Mouse (Mus musculus): ENCODE measurements around the gene Runx2. TPM values are rescaled to one million over a fixed set of nuclear protein-coding genes. Genes with fewer than 3 reads are reported as not detected.

Gene Runx2
- polyA plus RNA-seq, 1 experiment from 2014 or later = 0.41 TPM

DNA sequence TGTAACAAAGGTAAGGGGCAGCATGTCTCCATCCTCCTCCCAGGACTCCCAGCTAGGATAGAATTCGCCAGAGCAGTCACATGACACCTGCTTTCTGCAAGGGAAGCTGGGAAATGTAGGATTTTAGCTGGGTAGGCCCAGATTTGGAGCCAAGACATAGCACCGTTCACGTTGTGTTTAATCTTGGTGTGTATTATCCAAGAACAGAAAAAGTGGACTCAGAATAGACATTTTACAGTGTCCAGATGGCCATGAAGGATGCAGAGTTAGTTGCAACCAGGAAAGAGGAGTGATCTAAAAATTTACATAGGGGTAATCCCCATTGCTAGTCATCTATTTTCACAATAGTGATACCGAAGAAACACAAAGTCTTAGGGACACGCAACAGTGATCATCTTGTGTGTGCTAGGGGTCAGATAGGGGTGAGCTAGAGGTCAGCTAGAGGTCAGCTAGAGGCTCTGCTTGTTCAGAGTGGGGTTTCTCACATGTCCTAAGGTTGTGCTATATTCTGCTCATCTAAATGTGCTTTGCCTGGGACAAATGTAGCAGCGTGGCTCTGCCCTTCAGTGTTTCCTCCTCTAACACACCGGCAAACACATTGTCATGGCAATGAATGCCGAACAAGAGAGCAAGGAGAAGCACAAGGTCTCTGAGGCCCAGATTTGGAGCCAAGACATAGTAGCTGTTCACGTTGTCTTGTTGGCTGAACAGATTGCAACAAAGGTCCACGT is 326.9 kb downstream of the Runx2 start:
- no peak for ATAC-seq
- Histone ChIP-seq H3K9me3 (ENCODE audit: control insufficient read depth, low read length) (no peaks in the 10 kb centered on the region), H3K4me2 (ENCODE audit: low read length) (no peak overlapping the region), H3K4me1 (replicated peaks; ENCODE audit: control insufficient read depth, insufficient read depth, low read length) (no peaks in the 10 kb centered on the region), H3K4me3 (replicated peaks; ENCODE audit: low read length) (no peak overlapping the region), H3K27ac (ENCODE audit: low read length) (no peak overlapping the region), H3K36me3 (ENCODE audit: control insufficient read depth, insufficient read depth) (no peaks in the 10 kb centered on the region), H3K9ac (replicated peaks; ENCODE audit: low read depth, low read length) (no peak overlapping the region), H3K27me3 (replicated peaks; ENCODE audit: control insufficient read depth, insufficient read depth, low read length) (no peaks in the 10 kb centered on the region)
- WGBS = 86% methylated on average over 10 of the region's 10 CpGs

DNA sequence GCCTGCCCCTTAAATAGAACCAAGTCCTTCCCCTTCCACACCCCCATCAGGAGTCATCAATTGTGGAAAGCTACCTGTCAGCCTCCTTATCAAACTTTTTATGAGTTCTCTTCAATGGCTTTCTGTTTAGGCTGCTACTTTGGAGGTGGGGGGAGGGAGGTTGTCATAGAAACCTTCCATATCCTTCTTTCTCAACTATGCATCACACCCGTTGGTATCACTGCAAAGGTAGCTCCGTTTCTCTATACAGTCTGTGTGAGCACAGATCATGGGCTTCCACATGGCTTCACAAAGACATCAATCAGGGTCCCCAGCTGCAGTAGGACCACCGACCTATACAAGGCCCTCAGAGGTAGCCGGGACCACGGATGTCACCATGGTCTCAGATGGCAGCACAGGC is 329.3 kb downstream of the Runx2 start:
- H3K4me1 ChIP-seq (replicated peaks; ENCODE audit: control insufficient read depth, insufficient read depth, low read length) = no peaks in the 10 kb centered on the region
- 0 out of 2 replicates have a peak, but pooled peaks have one; percentile 40 for ATAC-seq
- WGBS = 86% methylated on average over 5 of the region's 5 CpGs
- no peak overlapping the region for H3K9ac ChIP-seq (replicated peaks; ENCODE audit: low read depth, low read length)
- H3K4me3 ChIP-seq (replicated peaks; ENCODE audit: low read length) = no peak overlapping the region
- no peaks in the 10 kb centered on the region for H3K27me3 ChIP-seq (replicated peaks; ENCODE audit: control insufficient read depth, insufficient read depth, low read length)
- H3K27ac ChIP-seq (ENCODE audit: low read length) = no peak overlapping the region
- H3K36me3 ChIP-seq (ENCODE audit: control insufficient read depth, insufficient read depth) = no peaks in the 10 kb centered on the region
- no peaks in the 10 kb centered on the region for H3K9me3 ChIP-seq (ENCODE audit: control insufficient read depth, low read length)
- H3K4me2 ChIP-seq (ENCODE audit: low read length) = no peak overlapping the region

DNA sequence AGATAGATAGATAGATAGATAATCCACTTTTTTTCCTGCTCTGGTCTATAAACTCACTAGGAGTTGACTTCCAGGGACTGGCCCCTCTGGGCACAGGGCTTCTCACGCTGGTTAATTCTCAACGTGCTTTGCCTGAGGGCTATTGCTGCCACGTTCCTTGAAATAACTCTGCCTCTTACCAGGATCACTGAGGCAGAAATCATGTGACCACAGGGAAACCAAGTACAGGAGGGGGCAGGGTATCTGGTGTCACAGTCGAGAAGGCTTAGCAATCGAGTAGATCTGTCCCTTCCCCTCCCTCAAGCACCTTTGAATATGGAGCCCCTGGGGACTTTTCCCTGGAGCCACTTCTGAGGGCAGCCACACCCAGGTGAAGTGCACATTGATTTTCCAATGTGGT is 334.7 kb downstream of the Runx2 start:
- Histone ChIP-seq H3K4me1 (replicated peaks; ENCODE audit: control insufficient read depth, insufficient read depth, low read length) (no peaks in the 10 kb centered on the region), H3K9ac (replicated peaks; ENCODE audit: low read depth, low read length) (no peak overlapping the region), H3K36me3 (ENCODE audit: control insufficient read depth, insufficient read depth) (no peaks in the 10 kb centered on the region), H3K27me3 (replicated peaks; ENCODE audit: control insufficient read depth, insufficient read depth, low read length) (no peaks in the 10 kb centered on the region), H3K27ac (ENCODE audit: low read length) (no peak overlapping the region), H3K4me3 (replicated peaks; ENCODE audit: low read length) (no peak overlapping the region), H3K9me3 (ENCODE audit: control insufficient read depth, low read length) (no peaks in the 10 kb centered on the region), H3K4me2 (ENCODE audit: low read length) (no peak overlapping the region)
- ATAC-seq = no peak
- WGBS = 37% methylated on average over 5 of the region's 5 CpGs

DNA sequence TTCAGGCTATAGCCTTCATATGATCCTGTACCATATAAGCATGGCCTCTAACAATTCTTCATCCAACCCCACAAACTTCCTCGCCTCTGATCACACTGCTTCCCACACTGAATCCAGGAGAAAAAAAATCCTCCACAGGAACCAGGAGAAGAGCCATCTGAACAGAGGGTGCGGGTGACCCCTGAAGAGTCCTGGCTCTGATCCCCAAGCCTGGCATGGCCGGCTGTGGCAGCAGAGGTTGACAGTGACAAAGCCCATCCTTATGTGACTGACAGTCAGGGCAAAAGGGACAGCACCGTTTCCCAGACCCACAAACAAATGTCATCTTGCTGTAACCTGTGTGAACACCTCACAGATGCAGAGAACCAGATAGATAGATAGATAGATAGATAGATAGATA is 335.1 kb downstream of the Runx2 start:
- Histone ChIP-seq H3K4me1 (replicated peaks; ENCODE audit: control insufficient read depth, insufficient read depth, low read length) (no peaks in the 10 kb centered on the region), H3K9me3 (ENCODE audit: control insufficient read depth, low read length) (no peaks in the 10 kb centered on the region), H3K4me3 (replicated peaks; ENCODE audit: low read length) (no peak overlapping the region), H3K27me3 (replicated peaks; ENCODE audit: control insufficient read depth, insufficient read depth, low read length) (no peaks in the 10 kb centered on the region), H3K9ac (replicated peaks; ENCODE audit: low read depth, low read length) (no peak overlapping the region), H3K27ac (ENCODE audit: low read length) (no peak overlapping the region), H3K4me2 (ENCODE audit: low read length) (no peak overlapping the region), H3K36me3 (ENCODE audit: control insufficient read depth, insufficient read depth) (no peaks in the 10 kb centered on the region)
- 72% methylated on average over 4 of the region's 4 CpGs for WGBS
- ATAC-seq = no peak

DNA sequence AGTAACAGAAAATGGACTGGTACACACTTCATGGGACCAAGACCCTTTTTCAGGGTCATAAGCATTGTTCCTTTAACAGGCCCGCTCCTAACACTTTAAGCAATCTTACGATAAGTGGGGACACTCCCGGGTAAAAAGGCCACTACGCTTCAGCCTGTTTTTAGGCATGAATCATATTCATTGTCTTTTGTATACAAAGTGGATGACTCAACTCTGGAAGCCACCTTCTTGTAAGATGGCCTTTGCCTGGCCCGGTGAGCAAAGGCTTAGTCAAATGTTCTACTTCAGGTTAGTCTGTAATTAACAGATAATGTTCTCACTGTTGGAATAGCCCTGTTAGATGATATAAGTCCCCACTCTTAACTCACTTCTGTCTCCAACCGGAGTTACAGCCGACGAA is 338.7 kb downstream of the Runx2 start:
- Histone ChIP-seq H3K27ac (ENCODE audit: low read length) (no peak overlapping the region), H3K27me3 (replicated peaks; ENCODE audit: control insufficient read depth, insufficient read depth, low read length) (no peaks in the 10 kb centered on the region), H3K4me1 (replicated peaks; ENCODE audit: control insufficient read depth, insufficient read depth, low read length) (no peaks in the 10 kb centered on the region), H3K9ac (replicated peaks; ENCODE audit: low read depth, low read length) (no peak overlapping the region), H3K36me3 (ENCODE audit: control insufficient read depth, insufficient read depth) (no peaks in the 10 kb centered on the region), H3K4me2 (ENCODE audit: low read length) (no peak overlapping the region), H3K4me3 (replicated peaks; ENCODE audit: low read length) (no peak overlapping the region), H3K9me3 (ENCODE audit: control insufficient read depth, low read length) (no peaks in the 10 kb centered on the region)
- 94% methylated on average over 8 of the region's 8 CpGs for WGBS
- no peak for ATAC-seq

DNA sequence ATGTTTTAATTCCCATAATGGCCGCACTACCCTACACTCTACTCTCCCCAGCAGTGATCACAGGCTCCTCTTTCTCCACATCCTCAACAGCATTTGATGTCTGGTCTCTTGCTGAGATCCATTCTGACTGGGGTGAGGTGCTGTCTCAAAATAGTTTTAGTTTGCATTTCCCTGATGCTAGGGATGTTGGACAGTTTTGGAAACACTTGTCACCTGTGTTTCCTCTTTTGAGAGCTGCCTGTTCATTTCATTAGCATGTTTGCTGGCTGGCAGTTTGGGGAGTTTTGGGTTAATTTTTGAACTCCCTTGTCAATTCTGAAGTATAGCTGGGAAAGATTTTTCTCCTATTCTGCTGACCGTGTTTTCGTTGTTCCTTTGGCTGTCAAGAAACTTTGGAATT is 340.3 kb downstream of the Runx2 start:
- Histone ChIP-seq H3K36me3 (ENCODE audit: control insufficient read depth, insufficient read depth) (no peaks in the 10 kb centered on the region), H3K27me3 (replicated peaks; ENCODE audit: control insufficient read depth, insufficient read depth, low read length) (no peaks in the 10 kb centered on the region), H3K9me3 (ENCODE audit: control insufficient read depth, low read length) (no peaks in the 10 kb centered on the region), H3K9ac (replicated peaks; ENCODE audit: low read depth, low read length) (no peak overlapping the region), H3K4me1 (replicated peaks; ENCODE audit: control insufficient read depth, insufficient read depth, low read length) (no peaks in the 10 kb centered on the region), H3K4me2 (ENCODE audit: low read length) (no peak overlapping the region), H3K27ac (ENCODE audit: low read length) (no peak overlapping the region), H3K4me3 (replicated peaks; ENCODE audit: low read length) (no peak overlapping the region)
- ATAC-seq = no peak
- 59% methylated on average over 3 of the region's 3 CpGs for WGBS

DNA sequence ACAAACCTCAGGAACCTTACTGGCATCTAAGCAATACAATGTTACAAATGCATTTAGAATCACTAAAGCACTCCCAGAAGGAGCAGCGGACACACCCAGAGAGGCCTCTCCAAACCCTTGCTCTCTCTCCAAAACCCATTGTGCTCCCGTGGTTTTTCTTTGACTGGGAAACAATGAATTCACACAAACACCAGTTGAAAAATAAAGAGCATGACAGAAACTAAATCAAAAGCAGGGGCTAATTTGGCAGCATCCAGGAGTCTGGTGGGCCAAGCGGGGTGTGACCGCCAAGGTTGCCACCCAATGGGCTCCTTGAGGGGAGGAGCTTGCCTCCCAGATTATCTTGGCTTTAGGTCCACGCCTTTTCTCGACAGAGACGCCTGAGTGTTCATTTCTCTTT is 341.9 kb downstream of the Runx2 start:
- H3K27ac ChIP-seq (ENCODE audit: low read length) = no peak overlapping the region
- no peaks in the 10 kb centered on the region for H3K9me3 ChIP-seq (ENCODE audit: control insufficient read depth, low read length)
- H3K4me1 ChIP-seq (replicated peaks; ENCODE audit: control insufficient read depth, insufficient read depth, low read length) = no peaks in the 10 kb centered on the region
- H3K4me3 ChIP-seq (replicated peaks; ENCODE audit: low read length) = no peak overlapping the region
- H3K27me3 ChIP-seq (replicated peaks; ENCODE audit: control insufficient read depth, insufficient read depth, low read length) = no peaks in the 10 kb centered on the region
- 60% methylated on average over 7 of the region's 7 CpGs for whole genome bisulfite sequencing
- no peaks in the 10 kb centered on the region for H3K36me3 ChIP-seq (ENCODE audit: control insufficient read depth, insufficient read depth)
- H3K4me2 ChIP-seq (ENCODE audit: low read length) = no peak overlapping the region
- no peak for ATAC-seq
- H3K9ac ChIP-seq (replicated peaks; ENCODE audit: low read depth, low read length) = no peak overlapping the region

DNA sequence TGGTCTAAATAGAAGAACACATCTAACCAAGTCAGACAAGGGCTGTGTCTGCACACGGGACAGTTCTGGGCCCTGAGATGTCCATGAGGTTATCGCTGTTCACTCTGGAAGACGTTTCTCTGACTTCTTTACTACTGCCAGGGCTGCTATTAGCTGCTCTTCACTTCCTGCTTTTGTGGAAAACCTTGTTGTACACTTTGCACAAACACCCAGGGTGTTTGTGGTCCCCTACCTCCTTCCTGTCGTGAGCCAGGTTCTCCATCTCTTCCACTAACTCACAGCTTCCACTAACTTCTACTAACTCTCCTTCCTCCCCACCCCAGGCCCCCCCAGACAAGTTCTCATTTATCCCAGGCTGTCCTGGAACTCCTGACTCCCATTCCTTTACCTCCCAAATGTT is 350.9 kb downstream of the Runx2 start:
- no peaks in the 10 kb centered on the region for H3K4me1 ChIP-seq (replicated peaks; ENCODE audit: control insufficient read depth, insufficient read depth, low read length)
- no peaks in the 10 kb centered on the region for H3K36me3 ChIP-seq (ENCODE audit: control insufficient read depth, insufficient read depth)
- no peak overlapping the region for H3K4me2 ChIP-seq (ENCODE audit: low read length)
- no peak overlapping the region for H3K27ac ChIP-seq (ENCODE audit: low read length)
- WGBS = 88% methylated on average over 4 of the region's 4 CpGs
- no peaks in the 10 kb centered on the region for H3K9me3 ChIP-seq (ENCODE audit: control insufficient read depth, low read length)
- ATAC-seq = no peak
- no peaks in the 10 kb centered on the region for H3K27me3 ChIP-seq (replicated peaks; ENCODE audit: control insufficient read depth, insufficient read depth, low read length)
- no peak overlapping the region for H3K9ac ChIP-seq (replicated peaks; ENCODE audit: low read depth, low read length)
- no peak overlapping the region for H3K4me3 ChIP-seq (replicated peaks; ENCODE audit: low read length)

DNA sequence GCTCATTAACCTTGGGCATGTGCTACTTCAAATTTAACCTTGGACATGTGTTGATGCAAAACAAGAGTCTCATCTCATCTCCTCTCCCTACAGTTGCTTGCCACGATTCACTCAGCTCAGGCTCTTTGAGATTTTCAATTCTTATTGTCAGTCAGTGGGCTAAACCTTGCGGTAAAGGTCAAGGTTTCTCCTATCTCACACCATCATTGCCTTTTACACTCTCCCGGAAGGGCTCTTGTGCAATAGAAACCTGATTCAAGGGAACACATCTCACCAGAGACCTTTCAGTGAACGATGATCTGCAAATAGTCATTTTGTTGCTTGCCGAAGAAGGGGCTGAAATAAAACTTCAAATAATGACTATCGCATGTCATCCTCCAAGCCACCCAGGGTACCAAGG is 354.4 kb downstream of the Runx2 start:
- ATAC-seq = no peak
- Histone ChIP-seq H3K4me2 (ENCODE audit: low read length) (no peak overlapping the region), H3K9me3 (ENCODE audit: control insufficient read depth, low read length) (no peaks in the 10 kb centered on the region), H3K27me3 (replicated peaks; ENCODE audit: control insufficient read depth, insufficient read depth, low read length) (peaks cover under 1% of the 10 kb centered on the region; the same call in 1 of the 2 replicates), H3K9ac (replicated peaks; ENCODE audit: low read depth, low read length) (no peak overlapping the region), H3K4me3 (replicated peaks; ENCODE audit: low read length) (no peak overlapping the region), H3K27ac (ENCODE audit: low read length) (no peak overlapping the region), H3K36me3 (ENCODE audit: control insufficient read depth, insufficient read depth) (no peaks in the 10 kb centered on the region), H3K4me1 (replicated peaks; ENCODE audit: control insufficient read depth, insufficient read depth, low read length) (no peaks in the 10 kb centered on the region)
- WGBS = 91% methylated on average over 6 of the region's 6 CpGs

DNA sequence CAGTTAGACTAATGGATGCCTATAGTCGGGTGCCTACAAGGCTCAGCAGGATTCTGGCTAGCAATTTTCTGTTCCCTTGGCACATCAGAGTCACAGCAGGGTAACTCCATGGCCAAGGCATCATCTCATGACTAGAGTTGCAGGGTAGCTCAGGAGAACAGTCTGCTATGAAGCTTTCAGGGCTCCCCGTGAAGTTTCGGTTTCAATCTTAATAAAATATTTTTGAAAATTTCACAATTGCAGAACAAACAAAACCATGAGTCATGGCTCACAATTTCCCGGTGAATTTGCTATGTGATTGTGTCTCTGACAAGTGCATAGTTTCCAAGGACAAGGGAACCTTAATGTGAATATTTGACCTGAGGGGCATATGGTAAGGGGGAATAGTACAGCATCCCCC is 355.6 kb downstream of the Runx2 start:
- no peaks in the 10 kb centered on the region for H3K9me3 ChIP-seq (ENCODE audit: control insufficient read depth, low read length)
- H3K4me3 ChIP-seq (replicated peaks; ENCODE audit: low read length) = no peak overlapping the region
- no peak overlapping the region for H3K27ac ChIP-seq (ENCODE audit: low read length)
- no peaks in the 10 kb centered on the region for H3K4me1 ChIP-seq (replicated peaks; ENCODE audit: control insufficient read depth, insufficient read depth, low read length)
- ATAC-seq = no peak
- H3K36me3 ChIP-seq (ENCODE audit: control insufficient read depth, insufficient read depth) = no peaks in the 10 kb centered on the region
- H3K9ac ChIP-seq (replicated peaks; ENCODE audit: low read depth, low read length) = no peak overlapping the region
- H3K27me3 ChIP-seq (replicated peaks; ENCODE audit: control insufficient read depth, insufficient read depth, low read length) = peaks cover 3% of the 10 kb centered on the region; the same call in 1 of the 2 replicates
- 95% methylated on average over 4 of the region's 4 CpGs for WGBS
- H3K4me2 ChIP-seq (ENCODE audit: low read length) = no peak overlapping the region
